13 mouse cellular contexts compared by ENCODE assay signal in the genomic region with DNA sequence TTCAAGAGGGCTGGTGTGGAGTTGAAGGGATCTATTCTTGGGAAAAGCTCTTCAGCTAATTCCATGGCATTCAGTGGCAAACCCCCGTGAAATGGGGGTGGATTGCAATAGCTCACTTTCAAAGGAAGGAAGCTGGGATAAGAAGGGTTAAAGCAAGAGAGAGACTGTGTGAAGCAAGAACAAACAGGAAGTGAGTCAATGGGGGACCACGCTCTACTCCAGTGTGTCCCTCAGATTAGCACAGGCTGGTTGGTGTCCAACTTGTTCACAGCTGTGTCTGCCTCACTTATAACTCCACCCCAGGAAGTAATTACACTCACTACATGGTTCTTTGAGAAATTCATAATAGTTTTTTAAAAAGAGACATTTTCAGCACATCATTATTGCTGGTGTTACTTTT. TPM values are rescaled to one million over a fixed set of nuclear protein-coding genes. Genes with fewer than 3 reads are reported as not detected.
DNase-seq lines count a peak whose midpoint lies in the region; ATAC-seq and TF ChIP-seq lines count a peak whose summit lies in the region.
"Had no signal": no experiment of that assay in that cellular context is flagged by ENCODE, and none has a peak within 500 bp of the region (broad histone marks: within the 10 kb centered on the region; RNA-seq: fewer than 3 reads in every experiment).

No protein-coding gene starts in this region.

- H3K4me2 ChIP-seq in kidney, postnatal 0 days (ENCODE audit: low read length) = no peak overlapping the region
- no peak overlapping the region for H3K4me2 ChIP-seq in kidney, embryonic 14.5 days (replicated peaks; ENCODE audit: low read depth, low read length)
- no peak overlapping the region for H3K4me2 ChIP-seq in heart, postnatal 0 days (ENCODE audit: low read depth, low read length)
- no peak overlapping the region for H3K4me2 ChIP-seq in midbrain, embryonic 13.5 days (replicated peaks)
- H3K4me2 ChIP-seq: intestine, embryonic 15.5 days; midbrain, embryonic 12.5 days had no signal

- 20% methylated on average over 2 of the region's 2 CpGs for WGBS in kidney, postnatal 0 days
- 31% methylated on average over 2 of the region's 2 CpGs for WGBS in kidney, embryonic 14.5 days
- WGBS in heart, postnatal 0 days = 28% methylated on average over 2 of the region's 2 CpGs
- 26% methylated on average over 2 of the region's 2 CpGs for WGBS in midbrain, embryonic 13.5 days

- H3K9ac ChIP-seq in kidney, postnatal 0 days (ENCODE audit: low read depth, low read length) = no peak overlapping the region
- no peak overlapping the region for H3K9ac ChIP-seq in kidney, embryonic 14.5 days (ENCODE audit: low read depth, low read length)
- H3K9ac ChIP-seq in heart, postnatal 0 days (replicated peaks; ENCODE audit: low read depth, low read length) = no peak overlapping the region
- no peak overlapping the region for H3K9ac ChIP-seq in midbrain, embryonic 13.5 days (replicated peaks)
- H3K9ac ChIP-seq: intestine, embryonic 15.5 days; midbrain, embryonic 12.5 days had no signal

- H3K9me3 ChIP-seq in kidney, postnatal 0 days (replicated peaks; ENCODE audit: low read length) = no peaks in the 10 kb centered on the region
- peaks cover 3% of the 10 kb centered on the region; the same call in 1 of the 2 replicates for H3K9me3 ChIP-seq in kidney, embryonic 14.5 days (ENCODE audit: control insufficient read depth, low read length)
- no peaks in the 10 kb centered on the region; the same call in 1 of the 2 replicates for H3K9me3 ChIP-seq in heart, postnatal 0 days (replicated peaks; ENCODE audit: control insufficient read depth, low read length)
- no peaks in the 10 kb centered on the region; the same call in 1 of the 2 replicates for H3K9me3 ChIP-seq in midbrain, embryonic 13.5 days
- H3K9me3 ChIP-seq: intestine, embryonic 15.5 days; midbrain, embryonic 12.5 days had no signal

- no peak overlapping the region for H3ac ChIP-seq in C2C12 (ENCODE audit: control insufficient read depth, insufficient read length, low read depth)

- TF ChIP-seq EP300 in heart, postnatal 0 days (IDR thresholded peaks at IDR 0.05; ENCODE audit: low read depth) = no peak

- no peak; the same call in 1 of the 2 replicates for ATAC-seq in kidney, postnatal 0 days (replicated peaks; ENCODE audit: low FRiP score, low read depth)
- no peak for ATAC-seq in kidney, embryonic 14.5 days (ENCODE audit: low FRiP score, low TSS enrichment)
- ATAC-seq in heart, postnatal 0 days (ENCODE audit: insufficient read depth, low read depth) = peak; percentile 55; the same call in 1 of the 2 replicates
- ATAC-seq in monocyte, adult 5-6 weeks (replicated peaks; ENCODE audit: insufficient number of reproducible peaks, low FRiP score, low TSS enrichment, poor library complexity, severe bottlenecking) = peak; percentile 66; the same call in 1 of the 2 replicates
- no peak for ATAC-seq in midbrain, embryonic 13.5 days
- ATAC-seq: intestine, embryonic 15.5 days had no signal

- H3K4me3 ChIP-seq in kidney, postnatal 0 days (replicated peaks; ENCODE audit: low read depth, low read length) = no peak overlapping the region
- no peak overlapping the region for H3K4me3 ChIP-seq in kidney, embryonic 14.5 days (ENCODE audit: low read length)
- no peak overlapping the region for H3K4me3 ChIP-seq in C2C12 (ENCODE audit: insufficient read depth, poor library complexity, severe bottlenecking)
- no peak overlapping the region for H3K4me3 ChIP-seq in heart, postnatal 0 days (ENCODE audit: low read depth, low read length)
- H3K4me3 ChIP-seq in midbrain, embryonic 13.5 days (replicated peaks) = no peak overlapping the region
- H3K4me3 ChIP-seq: intestine, embryonic 15.5 days; midbrain, embryonic 12.5 days had no signal

- no peak for TF ChIP-seq CTCF in kidney, postnatal 0 days (IDR thresholded peaks at IDR 0.05; ENCODE audit: low read depth)
- no peak for TF ChIP-seq CTCF in C2C12 (IDR thresholded peaks at IDR 0.05; ENCODE audit: control insufficient read depth, insufficient read depth, insufficient read length)
- no peak for TF ChIP-seq CTCF in heart, postnatal 0 days (IDR thresholded peaks at IDR 0.05; ENCODE audit: low read depth)

- no peaks in the 10 kb centered on the region for H3K27me3 ChIP-seq in kidney, postnatal 0 days (ENCODE audit: insufficient read depth, low read length)
- no peaks in the 10 kb centered on the region for H3K27me3 ChIP-seq in kidney, embryonic 14.5 days (ENCODE audit: control insufficient read depth, insufficient read depth, low read length)
- no peaks in the 10 kb centered on the region for H3K27me3 ChIP-seq in C2C12 (ENCODE audit: control insufficient read depth, insufficient read depth, insufficient read length)
- H3K27me3 ChIP-seq in heart, postnatal 0 days (ENCODE audit: control insufficient read depth, insufficient read depth, low read length) = no peaks in the 10 kb centered on the region
- no peaks in the 10 kb centered on the region for H3K27me3 ChIP-seq in midbrain, embryonic 13.5 days
- H3K27me3 ChIP-seq: intestine, embryonic 15.5 days; midbrain, embryonic 12.5 days had no signal

- DNase-seq in kidney, postnatal 0 days (ENCODE audit: low spot score) = peak; percentile 62
- DNase-seq in heart, postnatal 0 days (ENCODE audit: low spot score) = peak; percentile 55
- no peak for DNase-seq in ovary, postnatal 14 days (ENCODE audit: low spot score)
- no peak for DNase-seq in adrenal gland, postnatal 36 days
- DNase-seq: cerebellum, adult 11-12 months; gastrocnemius, postnatal 25 days had no signal

- no peaks in the 10 kb centered on the region for H3K36me3 ChIP-seq in kidney, postnatal 0 days (ENCODE audit: insufficient read depth, low read length)
- no peaks in the 10 kb centered on the region for H3K36me3 ChIP-seq in kidney, embryonic 14.5 days (ENCODE audit: control insufficient read depth, insufficient read depth, low read length)
- H3K36me3 ChIP-seq in C2C12 (ENCODE audit: control insufficient read depth, insufficient read depth) = no peaks in the 10 kb centered on the region
- no peaks in the 10 kb centered on the region for H3K36me3 ChIP-seq in heart, postnatal 0 days (replicated peaks; ENCODE audit: control insufficient read depth, insufficient read depth, low read length)
- no peaks in the 10 kb centered on the region for H3K36me3 ChIP-seq in midbrain, embryonic 13.5 days
- H3K36me3 ChIP-seq: intestine, embryonic 15.5 days; midbrain, embryonic 12.5 days had no signal

- no peaks in the 10 kb centered on the region for H3K79me2 ChIP-seq in C2C12 (ENCODE audit: control insufficient read depth, insufficient read depth)

- H3K27ac ChIP-seq in kidney, postnatal 0 days = no peak overlapping the region
- H3K27ac ChIP-seq in kidney, embryonic 14.5 days (ENCODE audit: low read depth, low read length) = no peak overlapping the region
- 0 out of 2 replicates have a peak overlapping the region, but pooled peaks have one; percentile 20 for H3K27ac ChIP-seq in heart, postnatal 0 days (ENCODE audit: low read depth)
- no peak overlapping the region for H3K27ac ChIP-seq in midbrain, embryonic 13.5 days
- H3K27ac ChIP-seq: intestine, embryonic 15.5 days; midbrain, embryonic 12.5 days had no signal

- H3K79me3 ChIP-seq in C2C12 (ENCODE audit: low read depth) = no peaks in the 10 kb centered on the region

- no peaks in the 10 kb centered on the region for H3K4me1 ChIP-seq in kidney, postnatal 0 days (replicated peaks; ENCODE audit: insufficient read depth, low read length)
- no peaks in the 10 kb centered on the region for H3K4me1 ChIP-seq in kidney, embryonic 14.5 days (ENCODE audit: control insufficient read depth, insufficient read depth, low read length)
- H3K4me1 ChIP-seq in heart, postnatal 0 days (ENCODE audit: control insufficient read depth, insufficient read depth) = peaks cover 2% of the 10 kb centered on the region; the same call in 1 of the 2 replicates
- H3K4me1 ChIP-seq in midbrain, embryonic 13.5 days (replicated peaks) = no peaks in the 10 kb centered on the region
- H3K4me1 ChIP-seq: intestine, embryonic 15.5 days; midbrain, embryonic 12.5 days had no signal

TF ChIP-seq in C2C12, 6 proteins besides CTCF, POLR2A, EP300 and RAD21:
- TF ChIP-seq FOSL1 (IDR thresholded peaks at IDR 0.05; ENCODE audit: insufficient read depth, low read length, poor library complexity, severe bottlenecking) (no peak), CEBPB (IDR thresholded peaks at IDR 0.05; ENCODE audit: low read depth) (peak; percentile 82), MAX (IDR thresholded peaks at IDR 0.05) (no peak), USF1 (IDR thresholded peaks at IDR 0.05; ENCODE audit: low read depth) (no peak)

RNA-seq across cellular contexts. Expression of a gene that starts 19.8 kb away (rescaled TPM):
- 0.13 TPM in 1 of 2 replicates, not detected in the other for polyA plus RNA-seq in kidney, postnatal 0 days (2015; fragmentation: Nextera tagmentation; extraction: Ambion mirVana)
- 0.13 TPM in 1 of 2 replicates, not detected in the other for polyA plus RNA-seq in kidney, embryonic 14.5 days (2014; fragmentation: Nextera tagmentation; extraction: Ambion mirVana)
- 0.07 TPM for polyA plus RNA-seq in C2C12 (2012; fragmentation: generic; extraction: Trizol)
- not detected in 2 replicates for total RNA-seq in heart, postnatal 0 days (2014; rRNA removed; ENCODE audit: low replicate concordance)
- 0.07 TPM in 1 of 2 replicates, not detected in the other for polyA plus RNA-seq in heart, postnatal 0 days (2015; fragmentation: Nextera tagmentation; extraction: Ambion mirVana)
- total RNA-seq in monocyte, adult 5-6 weeks (2017) = 0.53 TPM in 1 of 3 replicates, not detected in the others
- polyA plus RNA-seq in midbrain, embryonic 13.5 days (2015; fragmentation: Nextera tagmentation; extraction: Ambion mirVana) = 2.6 and 3.8 TPM in 2 replicates
- not detected for total RNA-seq in adrenal gland, postnatal 36 days (2021)
- total RNA-seq: adrenal gland, adult 18-20 months; gastrocnemius, postnatal 25 days had no signal

Comparison
In these comparisons a context has a peak if more than half of its experiments do, and no peak if none do; other contexts are left out.
1. ATAC-seq: peak in heart, postnatal 0 days (single experiment) and monocyte, adult 5-6 weeks (single experiment); none in kidney, postnatal 0 days (single experiment), kidney, embryonic 14.5 days (single experiment) and midbrain, embryonic 13.5 days (single experiment).
2. DNase-seq: peak in kidney, postnatal 0 days (single experiment) and heart, postnatal 0 days (single experiment); none in ovary, postnatal 14 days (single experiment) and adrenal gland, postnatal 36 days (0 of 2).